Mouse (Mus musculus) E14TG2a.4 (cell line): ENCODE data around the gene Psip1.

ENCODE experiments used
- H3K27me3 ChIP-seq: 2 replicates; pipeline ENCODE4 v1.6.1; 2014; ENCODE audit warnings: low read length, control low read depth; ENCODE audit not compliant: insufficient read depth
- H3K36me3 ChIP-seq: 2 replicates; pipeline ENCODE4 v1.6.1; 2014; ENCODE audit warnings: low read length, control low read depth; ENCODE audit not compliant: insufficient read depth
- H3K4me1 ChIP-seq: replicated peaks from 2 replicates; pipeline ENCODE4 v1.6.1; 2014; ENCODE audit warnings: low read depth, low read length, control low read depth
- H3K4me3 ChIP-seq: replicated peaks from 2 replicates; pipeline ENCODE4 v1.5.1; 2014; ENCODE audit warnings: mild to moderate bottlenecking, low read length
- H3K9me3 ChIP-seq: 2 replicates; pipeline ENCODE4 v1.6.1; 2014; ENCODE audit warnings: low read length, control low read depth
- CTCF ChIP-seq: conservative IDR thresholded peaks from 2 replicates; pipeline ENCODE4 v1.5.1; 2014; ENCODE audit warnings: low read length
- NANOG ChIP-seq: IDR thresholded peaks from 2 replicates; pipeline ENCODE4 v1.6.1; 2014; ENCODE audit warnings: borderline replicate concordance, low read length, mixed read lengths
- POU5F1 ChIP-seq: IDR thresholded peaks from 2 replicates; pipeline ENCODE4 v1.6.1; 2014; ENCODE audit warnings: low read length, borderline replicate concordance

The Psip1 gene

GRCm38 (mm10) chr4:83485735-83486116 is 533 bp downstream of the Psip1 start:
- no peaks in the 10 kb centered on the region for H3K9me3 ChIP-seq

GRCm38 (mm10) chr4:83485250-83485649 is 1.0 kb downstream of the Psip1 start:
- Histone ChIP-seq H3K36me3 (peaks cover 44% of the 10 kb centered on the region), H3K9me3 (no peaks in the 10 kb centered on the region), H3K4me1 (peaks cover 63% of the 10 kb centered on the region), H3K4me3 (peak overlapping the region; percentile 85), H3K27me3 (no peaks in the 10 kb centered on the region)
- TF ChIP-seq CTCF: no peak
- no peak for TF ChIP-seq POU5F1
- no peak for TF ChIP-seq NANOG

More at GRCm38 (mm10) chr4:83485735-83486116, 533 bp downstream of the Psip1 start:
- H3K27me3 ChIP-seq: no peaks in the 10 kb centered on the region
- peak; percentile 10; the same call in 1 of the 2 replicates for TF ChIP-seq CTCF
- no peak for TF ChIP-seq NANOG
- H3K36me3 ChIP-seq: peaks cover 40% of the 10 kb centered on the region
- peaks cover 64% of the 10 kb centered on the region for H3K4me1 ChIP-seq
- peak overlapping the region; percentile 85 for H3K4me3 ChIP-seq

DNA sequence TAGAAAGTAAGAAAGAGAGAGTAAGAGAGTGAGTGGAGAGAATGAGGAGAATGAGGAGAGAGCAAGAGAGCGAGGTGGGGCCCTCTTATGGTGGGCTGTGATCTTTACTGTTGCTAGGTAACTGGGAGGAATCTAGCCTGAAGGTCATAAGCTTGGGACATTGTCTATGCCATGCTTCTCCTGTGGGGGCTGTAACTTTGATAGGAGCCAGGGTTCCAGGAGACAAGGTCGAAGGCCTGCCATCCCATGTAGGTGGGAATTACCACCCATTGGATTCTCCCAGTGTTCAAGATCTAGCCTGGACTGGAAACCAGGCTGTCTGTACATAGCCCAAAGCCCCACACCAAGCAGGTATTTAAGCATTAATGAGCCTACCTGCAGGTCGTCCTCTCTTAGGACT is 18.1 kb downstream of the Psip1 start:
- no peaks in the 10 kb centered on the region for H3K27me3 ChIP-seq
- peaks cover 19% of the 10 kb centered on the region for H3K4me1 ChIP-seq
- no peak overlapping the region for H3K4me3 ChIP-seq
- no peak for TF ChIP-seq NANOG
- TF ChIP-seq CTCF: no peak
- H3K9me3 ChIP-seq: no peaks in the 10 kb centered on the region
- peaks cover 97% of the 10 kb centered on the region for H3K36me3 ChIP-seq

DNA sequence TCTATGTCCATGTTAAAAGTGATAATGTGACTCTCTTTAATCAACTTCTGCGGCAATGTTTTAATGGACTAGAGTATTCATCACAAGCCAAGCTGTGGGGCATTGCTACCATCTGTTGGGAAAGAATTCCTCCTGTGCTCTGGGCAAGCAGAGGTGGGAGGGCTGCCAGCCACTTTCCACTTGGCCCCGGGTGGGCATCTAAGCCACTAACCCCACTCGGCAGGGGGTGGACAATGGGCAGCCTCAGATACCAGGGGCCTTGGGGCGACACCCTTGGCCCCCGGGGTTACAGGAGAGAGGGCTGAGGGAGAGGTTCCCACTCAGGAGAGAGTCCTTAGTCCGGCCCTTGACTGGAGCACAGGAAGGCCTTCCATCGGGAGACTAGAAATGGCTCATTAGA is 18.6 kb downstream of the Psip1 start:
- H3K9me3 ChIP-seq: no peaks in the 10 kb centered on the region
- TF ChIP-seq CTCF: no peak
- TF ChIP-seq POU5F1: no peak
- TF ChIP-seq NANOG: no peak
- peaks cover 97% of the 10 kb centered on the region for H3K36me3 ChIP-seq
- H3K4me3 ChIP-seq: no peak overlapping the region
- no peaks in the 10 kb centered on the region for H3K27me3 ChIP-seq
- H3K4me1 ChIP-seq: peaks cover 19% of the 10 kb centered on the region

- TF ChIP-seq POU5F1: no peak
- no peaks in the 10 kb centered on the region for H3K9me3 ChIP-seq
- H3K27me3 ChIP-seq: no peaks in the 10 kb centered on the region
- peaks cover 93% of the 10 kb centered on the region for H3K36me3 ChIP-seq
- H3K4me3 ChIP-seq: no peak overlapping the region
- peaks cover 19% of the 10 kb centered on the region for H3K4me1 ChIP-seq
Measured at GRCm38 (mm10) chr4:83464827-83465226, 21.4 kb downstream of the Psip1 start.

DNA sequence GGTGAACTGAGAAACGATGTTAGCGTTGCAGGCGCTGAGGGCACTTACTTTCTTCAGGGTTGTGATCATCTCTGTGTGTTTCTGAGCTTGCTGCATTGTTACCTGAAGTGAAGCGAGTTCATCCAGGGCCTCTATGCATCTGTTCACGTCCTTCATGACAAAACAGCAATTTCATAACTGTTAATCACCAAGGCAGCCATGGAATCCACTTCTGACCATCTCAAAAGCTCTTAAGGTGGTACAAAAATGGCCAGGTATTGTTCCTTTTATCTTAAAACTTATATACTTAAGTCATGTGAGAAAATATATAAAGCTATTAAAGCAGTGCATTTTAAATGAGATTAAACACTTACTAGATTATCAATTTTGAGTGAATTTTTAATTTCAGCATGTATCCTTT is 26.2 kb downstream of the Psip1 start:
- Histone ChIP-seq H3K4me1 (peaks cover 4% of the 10 kb centered on the region; the same call in 1 of the 2 replicates), H3K9me3 (no peaks in the 10 kb centered on the region), H3K27me3 (no peaks in the 10 kb centered on the region), H3K4me3 (no peak overlapping the region), H3K36me3 (peaks cover 92% of the 10 kb centered on the region)
- TF ChIP-seq CTCF: no peak
- TF ChIP-seq NANOG: no peak
- no peak for TF ChIP-seq POU5F1

GRCm38 (mm10) chr4:83450785-83451184 is 35.5 kb downstream of the Psip1 start:
- H3K4me1 ChIP-seq: peaks cover 21% of the 10 kb centered on the region
- peaks cover 68% of the 10 kb centered on the region for H3K36me3 ChIP-seq
- no peaks in the 10 kb centered on the region for H3K27me3 ChIP-seq
- H3K4me3 ChIP-seq: no peak overlapping the region
- TF ChIP-seq POU5F1: no peak
- no peak for TF ChIP-seq CTCF
- no peak for TF ChIP-seq NANOG
- H3K9me3 ChIP-seq: no peaks in the 10 kb centered on the region

GRCm38 (mm10) chr4:83441050-83441449 is 45.2 kb downstream of the Psip1 start:
- Histone ChIP-seq H3K4me3 (no peak overlapping the region), H3K27me3 (no peaks in the 10 kb centered on the region), H3K36me3 (peaks cover 53% of the 10 kb centered on the region), H3K9me3 (no peaks in the 10 kb centered on the region), H3K4me1 (peaks cover 63% of the 10 kb centered on the region)
- TF ChIP-seq CTCF (no peak), POU5F1 (no peak), NANOG (no peak)

DNA sequence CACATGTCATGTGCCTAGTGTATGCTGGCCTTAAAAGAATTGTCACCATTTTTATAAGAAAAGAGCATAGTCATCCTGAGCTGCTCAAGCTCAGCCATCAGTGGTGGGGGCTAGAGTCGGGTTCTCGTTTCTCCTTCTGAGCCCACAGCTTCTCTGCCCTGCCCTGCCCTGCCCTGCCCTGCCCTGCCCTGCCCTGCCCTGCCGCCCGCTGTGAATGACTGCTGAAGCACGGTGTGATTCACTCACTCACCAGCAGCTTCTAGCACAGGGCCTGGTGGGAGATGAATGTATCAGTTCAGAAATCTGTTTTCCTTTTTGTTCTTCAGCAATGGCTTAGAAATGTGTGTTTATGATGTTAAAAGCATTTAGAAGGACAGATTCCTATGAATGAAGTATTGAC is 47.2 kb downstream of the Psip1 start:
- no peaks in the 10 kb centered on the region for H3K27me3 ChIP-seq
- H3K36me3 ChIP-seq: peaks cover 73% of the 10 kb centered on the region
- peaks cover 83% of the 10 kb centered on the region for H3K4me1 ChIP-seq
- H3K9me3 ChIP-seq: no peaks in the 10 kb centered on the region
- peak overlapping the region; percentile 24; the same call in 1 of the 2 replicates for H3K4me3 ChIP-seq
- TF ChIP-seq CTCF (no peak), NANOG (peak; percentile 81), POU5F1 (no peak)

- TF ChIP-seq CTCF (no peak), NANOG (no peak), POU5F1 (no peak)
- peaks cover 91% of the 10 kb centered on the region for H3K4me1 ChIP-seq
Measured at GRCm38 (mm10) chr4:83438116-83438515, 48.1 kb downstream of the Psip1 start.

More at GRCm38 (mm10) chr4:83438116-83438515, 48.1 kb downstream of the Psip1 start:
- peaks cover 80% of the 10 kb centered on the region for H3K36me3 ChIP-seq
- no peaks in the 10 kb centered on the region for H3K27me3 ChIP-seq
- H3K9me3 ChIP-seq: no peaks in the 10 kb centered on the region
- H3K4me3 ChIP-seq: peak overlapping the region; percentile 24; the same call in 1 of the 2 replicates
